Comparison of ENCODE assay signal across 8 mouse cellular contexts in the genomic region with DNA sequence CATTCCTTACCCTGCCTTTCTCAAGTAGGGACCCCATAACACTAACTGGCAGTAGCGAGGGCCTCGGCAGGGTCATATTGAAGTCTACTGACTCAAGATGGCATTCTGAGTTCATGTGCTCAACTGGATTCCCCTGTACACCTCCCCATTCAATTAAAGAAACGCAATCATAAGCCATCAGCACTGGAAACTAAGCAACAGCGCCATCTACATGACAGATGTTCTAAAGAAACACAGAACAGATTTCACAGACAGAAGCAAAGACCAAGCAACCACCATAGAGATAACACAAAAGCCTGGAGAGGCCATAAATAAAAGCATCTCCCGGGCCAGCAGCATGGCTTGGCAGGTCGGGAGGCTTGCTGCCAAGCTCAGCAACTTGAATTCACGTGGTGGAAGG.
DNase-seq lines count a peak whose midpoint lies in the region; ATAC-seq lines count a peak whose summit lies in the region.
"Had no signal": no experiment of that assay in that cellular context is flagged by ENCODE, and none has a peak within 500 bp of the region (broad histone marks: within the 10 kb centered on the region; RNA-seq: fewer than 3 reads in every experiment).

No protein-coding gene starts in this region.

- H3K4me1 ChIP-seq in midbrain, embryonic 10.5 days, result no peaks in the 10 kb centered on the region
- no peaks in the 10 kb centered on the region for H3K4me1 ChIP-seq in midbrain, embryonic 15.5 days
- peaks cover 13% of the 10 kb centered on the region; the same call in 1 of the 2 replicates for H3K4me1 ChIP-seq in neural tube, embryonic 13.5 days (replicated peaks)
- H3K4me1 ChIP-seq: lung, embryonic 15.5 days had no signal

- ATAC-seq in midbrain, embryonic 15.5 days (replicated peaks), result no peak
- peak; percentile 47; the same call in 1 of the 2 replicates for ATAC-seq in neural tube, embryonic 13.5 days (ENCODE audit: low read depth)

- DNase-seq in midbrain, embryonic 10.5 days (ENCODE audit: low spot score), result peak; percentile 16
- DNase-seq in adrenal gland, postnatal 25 days, result peak; percentile 15
- DNase-seq in forelimb bud, embryonic 11.5 days (ENCODE audit: low read depth, low spot score), result peak; percentile 65
- DNase-seq in layer of hippocampus, postnatal 10 days (ENCODE audit: low spot score in 2 of 2), result peak; percentile 49 to 67
- DNase-seq in thymus, postnatal 36 days, result no peak

- H3K9me3 ChIP-seq in midbrain, embryonic 10.5 days (replicated peaks), result no peaks in the 10 kb centered on the region
- no peaks in the 10 kb centered on the region for H3K9me3 ChIP-seq in midbrain, embryonic 15.5 days
- H3K9me3 ChIP-seq in neural tube, embryonic 13.5 days, result no peaks in the 10 kb centered on the region
- H3K9me3 ChIP-seq: lung, embryonic 15.5 days had no signal

- no peaks in the 10 kb centered on the region for H3K36me3 ChIP-seq in midbrain, embryonic 10.5 days
- no peaks in the 10 kb centered on the region for H3K36me3 ChIP-seq in midbrain, embryonic 15.5 days (replicated peaks)
- H3K36me3 ChIP-seq in neural tube, embryonic 13.5 days, result no peaks in the 10 kb centered on the region
- H3K36me3 ChIP-seq: lung, embryonic 15.5 days had no signal

- no peak overlapping the region for H3K4me2 ChIP-seq in midbrain, embryonic 15.5 days
- H3K4me2 ChIP-seq in neural tube, embryonic 13.5 days, result no peak overlapping the region
- H3K4me2 ChIP-seq: lung, embryonic 15.5 days had no signal

- no peak overlapping the region for H3K27ac ChIP-seq in midbrain, embryonic 10.5 days (replicated peaks)
- H3K27ac ChIP-seq in midbrain, embryonic 15.5 days, result no peak overlapping the region
- H3K27ac ChIP-seq in neural tube, embryonic 13.5 days (replicated peaks), result no peak overlapping the region
- H3K27ac ChIP-seq: lung, embryonic 15.5 days had no signal

- 39% methylated on average over 7 of the region's 7 CpGs for WGBS in midbrain, embryonic 10.5 days
- 37% methylated on average over 7 of the region's 7 CpGs for WGBS in midbrain, embryonic 15.5 days
- WGBS in neural tube, embryonic 13.5 days, result 23% methylated on average over 7 of the region's 7 CpGs

- H3K9ac ChIP-seq in midbrain, embryonic 15.5 days, result no peak overlapping the region
- no peak overlapping the region for H3K9ac ChIP-seq in neural tube, embryonic 13.5 days
- H3K9ac ChIP-seq: lung, embryonic 15.5 days had no signal

- H3K4me3 ChIP-seq in midbrain, embryonic 10.5 days, result no peak overlapping the region
- no peak overlapping the region for H3K4me3 ChIP-seq in midbrain, embryonic 15.5 days
- H3K4me3 ChIP-seq in neural tube, embryonic 13.5 days, result no peak overlapping the region
- H3K4me3 ChIP-seq: lung, embryonic 15.5 days had no signal

- no peaks in the 10 kb centered on the region for H3K27me3 ChIP-seq in midbrain, embryonic 10.5 days (ENCODE audit: low read depth, poor library complexity, severe bottlenecking)
- H3K27me3 ChIP-seq in midbrain, embryonic 15.5 days (replicated peaks), result no peaks in the 10 kb centered on the region
- H3K27me3 ChIP-seq in neural tube, embryonic 13.5 days, result no peaks in the 10 kb centered on the region
- H3K27me3 ChIP-seq: lung, embryonic 15.5 days had no signal

Comparison
In these comparisons a context has a peak if more than half of its experiments do, and no peak if none do; other contexts are left out.
1. DNase-seq: peak in midbrain, embryonic 10.5 days (single experiment), adrenal gland, postnatal 25 days (single experiment), forelimb bud, embryonic 11.5 days (single experiment) and layer of hippocampus, postnatal 10 days (2 of 2); none in thymus, postnatal 36 days (0 of 2).